17 mouse cellular contexts compared by ENCODE assay signal in genomic region chr3:140531747-140532502, GRCm38 (mm10).
A peak's percentile ranks its signal among the peaks of the same experiment; 100 is the strongest.
DNase-seq lines count a peak whose midpoint lies in the region.
"Had no signal": no experiment of that assay in that cellular context is flagged by ENCODE, and none has a peak within 500 bp of the region (broad histone marks: within the 10 kb centered on the region; RNA-seq: fewer than 3 reads in every experiment).

No protein-coding gene starts in this region.

- DNase-seq in layer of hippocampus, adult 18-20 months (ENCODE audit: low spot score in 2 of 2) = peak; percentile 5 to 8
- no peak for DNase-seq in layer of hippocampus, adult 11-12 months (ENCODE audit: low spot score)
- peak; percentile 25 for DNase-seq in right cerebral cortex, adult 18-20 months
- DNase-seq in right cerebral cortex, postnatal 4 days = no peak
- DNase-seq in brain, adult 2 months (ENCODE audit: low read depth, low spot score) = peak; percentile 76
- no peak for DNase-seq in embryo, embryonic 11 days
- DNase-seq in adrenal gland, adult 2 months = no peak
- DNase-seq: adrenal gland, postnatal 25 days; cerebellum, adult 11-12 months; cerebellum, postnatal 10 days; gastrocnemius, adult 2 months; heart, postnatal 4 days; kidney, adult 8-10 months; kidney, postnatal 10 days; liver; spleen, adult 18-20 months; thymus, postnatal 14 days had no signal

Comparison
In these comparisons a context has a peak if more than half of its experiments do, and no peak if none do; other contexts are left out.
1. DNase-seq: peak in layer of hippocampus, adult 18-20 months (2 of 2), right cerebral cortex, adult 18-20 months (single experiment) and brain, adult 2 months (single experiment); none in layer of hippocampus, adult 11-12 months (single experiment), right cerebral cortex, postnatal 4 days (single experiment), embryo, embryonic 11 days (single experiment) and adrenal gland, adult 2 months (single experiment).